Mouse (Mus musculus): ENCODE data around the gene Eftud2. TPM values are rescaled to one million over a fixed set of nuclear protein-coding genes. Genes with fewer than 3 reads are reported as not detected.
A peak's percentile ranks its signal among the peaks of the same experiment; 100 is the strongest.

Eftud2 gene
- polyA plus RNA-seq, 1 experiment from 2014 or later, result 121 TPM

- Histone ChIP-seq H3K27me3 (replicated peaks) (no peaks in the 10 kb centered on the region), H3K4me1 (peaks cover 14% of the 10 kb centered on the region), H3K9me3 (replicated peaks) (no peaks in the 10 kb centered on the region), H3K4me3 (replicated peaks) (no peak overlapping the region), H3K4me2 (no peak overlapping the region), H3K27ac (replicated peaks) (no peak overlapping the region), H3K9ac (replicated peaks) (no peak overlapping the region), H3K36me3 (peaks cover 52% of the 10 kb centered on the region)
- WGBS, result 88% methylated on average over 7 of the region's 7 CpGs
- ATAC-seq (ENCODE audit: low FRiP score), result no peak
These were observed 5.9 kb downstream of the Eftud2 start for GRCm38 (mm10) chr11:102874801-102875334.

DNA sequence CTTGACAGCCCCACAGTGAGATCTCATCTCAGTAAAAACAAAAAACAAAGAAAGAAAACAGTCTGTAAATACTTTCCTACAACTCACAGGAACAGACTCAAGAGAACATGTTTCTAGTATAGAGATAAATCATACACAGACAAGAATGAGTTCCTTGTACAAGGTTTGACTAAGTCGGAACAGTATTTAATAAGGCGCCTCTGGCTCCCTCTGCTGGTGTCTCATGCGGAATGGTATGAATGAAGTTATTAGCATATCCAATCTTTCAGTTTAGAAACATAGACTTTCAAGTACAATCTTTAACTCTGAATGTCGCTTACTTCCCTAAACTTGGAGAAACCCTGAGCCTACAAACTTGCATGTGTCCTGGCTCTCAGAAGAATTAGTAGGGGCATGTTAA, 16.5 kb downstream of the Eftud2 start:
- no peaks in the 10 kb centered on the region for H3K9me3 ChIP-seq (replicated peaks)
- H3K4me2 ChIP-seq, result no peak overlapping the region
- WGBS, result 47% methylated on average over 4 of the region's 4 CpGs
- H3K27me3 ChIP-seq (replicated peaks), result no peaks in the 10 kb centered on the region
- no peak overlapping the region for H3K27ac ChIP-seq (replicated peaks)
- no peak overlapping the region for H3K4me3 ChIP-seq (replicated peaks)
- no peak overlapping the region for H3K9ac ChIP-seq (replicated peaks)
- peaks cover 85% of the 10 kb centered on the region for H3K36me3 ChIP-seq
- no peak for ATAC-seq (ENCODE audit: low FRiP score)
- no peaks in the 10 kb centered on the region for H3K4me1 ChIP-seq

GRCm38 (mm10) chr11:102859933-102860332, 20.9 kb downstream of the Eftud2 start:
- Histone ChIP-seq H3K36me3 (peaks cover 87% of the 10 kb centered on the region), H3K27ac (replicated peaks) (no peak overlapping the region), H3K9ac (replicated peaks) (no peak overlapping the region), H3K4me1 (no peaks in the 10 kb centered on the region), H3K27me3 (replicated peaks) (no peaks in the 10 kb centered on the region), H3K4me2 (no peak overlapping the region), H3K4me3 (replicated peaks) (no peak overlapping the region), H3K9me3 (replicated peaks) (no peaks in the 10 kb centered on the region)
- WGBS, result 87% methylated on average over 8 of the region's 8 CpGs
- no peak for ATAC-seq (ENCODE audit: low FRiP score)

GRCm38 (mm10) chr11:102858951-102859350, 21.8 kb downstream of the Eftud2 start:
- no peak for ATAC-seq (ENCODE audit: low FRiP score)
- Histone ChIP-seq H3K36me3 (peaks cover 90% of the 10 kb centered on the region), H3K4me2 (no peak overlapping the region), H3K4me3 (replicated peaks) (no peak overlapping the region), H3K9me3 (replicated peaks) (no peaks in the 10 kb centered on the region), H3K27ac (replicated peaks) (peak overlapping the region; percentile 37; the same call in 1 of the 2 replicates), H3K4me1 (no peaks in the 10 kb centered on the region), H3K9ac (replicated peaks) (no peak overlapping the region), H3K27me3 (replicated peaks) (no peaks in the 10 kb centered on the region)
- WGBS, result 71% methylated on average over 11 of the region's 11 CpGs

DNA sequence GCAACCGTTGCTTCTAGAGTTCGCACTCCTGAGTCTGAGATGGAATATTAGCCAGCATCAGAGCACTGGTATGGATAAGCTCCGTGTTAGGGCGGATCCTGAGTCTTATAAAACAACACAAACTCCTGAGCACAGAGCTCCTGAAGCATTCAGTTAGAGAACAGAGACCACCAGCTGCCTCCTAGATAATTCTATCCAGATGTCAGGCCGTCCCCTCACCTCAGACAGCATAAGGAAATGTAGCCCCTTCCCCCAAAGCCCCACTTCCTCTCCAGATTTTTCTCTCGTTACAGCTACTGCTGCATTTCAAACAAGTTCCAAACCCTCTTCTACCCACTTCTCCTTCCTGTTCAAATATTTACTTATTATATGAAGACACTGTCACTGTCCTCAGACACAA, 24.8 kb downstream of the Eftud2 start:
- H3K9ac ChIP-seq (replicated peaks), result no peak overlapping the region
- no peaks in the 10 kb centered on the region for H3K4me1 ChIP-seq
- H3K27ac ChIP-seq (replicated peaks), result no peak overlapping the region
- WGBS, result 89% methylated on average over 6 of the region's 6 CpGs
- no peak overlapping the region for H3K4me2 ChIP-seq
- no peak overlapping the region for H3K4me3 ChIP-seq (replicated peaks)
- peaks cover 92% of the 10 kb centered on the region for H3K36me3 ChIP-seq
- ATAC-seq (ENCODE audit: low FRiP score), result no peak
- H3K27me3 ChIP-seq (replicated peaks), result no peaks in the 10 kb centered on the region
- H3K9me3 ChIP-seq (replicated peaks), result no peaks in the 10 kb centered on the region

- Histone ChIP-seq H3K9ac (replicated peaks) (no peak overlapping the region), H3K4me2 (no peak overlapping the region), H3K36me3 (peaks cover 92% of the 10 kb centered on the region), H3K27me3 (replicated peaks) (no peaks in the 10 kb centered on the region), H3K4me3 (replicated peaks) (no peak overlapping the region), H3K27ac (replicated peaks) (no peak overlapping the region), H3K4me1 (no peaks in the 10 kb centered on the region), H3K9me3 (replicated peaks) (no peaks in the 10 kb centered on the region)
- ATAC-seq (ENCODE audit: low FRiP score), result no peak
These were observed 27.0 kb downstream of the Eftud2 start for GRCm38 (mm10) chr11:102853760-102854159.

DNA sequence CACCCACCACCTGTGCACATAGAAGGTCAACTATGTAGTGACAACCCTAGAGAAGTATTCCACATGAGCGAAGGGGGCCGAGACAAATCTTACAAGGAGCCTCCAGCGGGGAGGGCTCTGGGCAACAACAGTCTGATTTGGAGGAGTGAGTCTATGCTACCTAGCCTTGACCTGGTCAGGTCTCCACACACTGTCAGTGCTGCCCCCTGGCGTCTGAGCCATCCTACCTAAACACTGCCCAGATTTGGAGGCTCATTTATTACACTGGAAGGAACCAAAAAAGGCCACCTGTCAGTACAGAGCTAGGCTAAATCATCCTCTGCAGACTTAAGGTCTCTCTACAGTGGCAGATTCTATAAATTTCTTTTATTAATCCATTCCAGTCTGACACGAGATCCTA, 28.9 kb downstream of the Eftud2 start:
- no peaks in the 10 kb centered on the region for H3K4me1 ChIP-seq
- peaks cover 92% of the 10 kb centered on the region for H3K36me3 ChIP-seq
- H3K27ac ChIP-seq (replicated peaks), result no peak overlapping the region
- no peak overlapping the region for H3K4me2 ChIP-seq
- H3K27me3 ChIP-seq (replicated peaks), result no peaks in the 10 kb centered on the region
- H3K9me3 ChIP-seq (replicated peaks), result no peaks in the 10 kb centered on the region
- ATAC-seq (ENCODE audit: low FRiP score), result no peak
- WGBS, result 68% methylated on average over 5 of the region's 5 CpGs
- no peak overlapping the region for H3K9ac ChIP-seq (replicated peaks)
- H3K4me3 ChIP-seq (replicated peaks), result no peak overlapping the region

- Histone ChIP-seq H3K27me3 (replicated peaks) (no peaks in the 10 kb centered on the region), H3K36me3 (peaks cover 98% of the 10 kb centered on the region), H3K9ac (replicated peaks) (no peak overlapping the region), H3K9me3 (replicated peaks) (no peaks in the 10 kb centered on the region), H3K4me2 (no peak overlapping the region), H3K4me1 (no peaks in the 10 kb centered on the region), H3K27ac (replicated peaks) (no peak overlapping the region), H3K4me3 (replicated peaks) (no peak overlapping the region)
- 94% methylated on average over 10 of the region's 10 CpGs for WGBS
- no peak for ATAC-seq (ENCODE audit: low FRiP score)
These were observed 34.9 kb downstream of the Eftud2 start for GRCm38 (mm10) chr11:102845926-102846325.

DNA sequence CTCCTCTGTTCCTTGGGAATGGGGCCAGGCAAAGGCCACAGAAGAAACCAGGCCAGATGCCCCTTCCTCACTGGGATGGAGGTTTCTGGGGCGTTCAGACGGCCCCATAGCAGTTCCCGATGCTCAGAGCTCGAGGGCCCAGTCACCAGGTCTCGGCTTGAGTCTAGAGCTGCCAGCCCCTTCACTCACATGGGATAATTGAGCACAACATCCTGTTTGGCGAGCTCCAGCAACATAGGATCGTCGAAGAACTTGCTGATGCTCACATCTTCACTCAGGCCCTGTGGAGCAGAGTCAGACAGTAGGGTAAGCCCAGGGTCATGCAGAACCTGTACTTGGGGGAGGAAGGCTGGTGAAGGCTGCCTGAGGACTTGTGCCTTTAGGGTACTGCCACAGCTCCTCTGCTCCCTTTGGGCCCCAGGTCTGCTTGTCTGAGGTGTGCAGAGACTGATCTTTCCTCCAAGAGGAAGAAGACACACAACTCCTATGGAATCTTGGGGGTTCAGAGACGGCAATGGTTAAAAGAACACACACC, 42.1 kb downstream of the Eftud2 start:
- no peaks in the 10 kb centered on the region for H3K9me3 ChIP-seq (replicated peaks)
- H3K36me3 ChIP-seq, result peaks cover 66% of the 10 kb centered on the region
- no peaks in the 10 kb centered on the region for H3K27me3 ChIP-seq (replicated peaks)
- H3K4me1 ChIP-seq, result no peaks in the 10 kb centered on the region
- H3K4me3 ChIP-seq (replicated peaks), result no peak overlapping the region
- 89% methylated on average over 9 of the region's 9 CpGs for WGBS
- no peak overlapping the region for H3K4me2 ChIP-seq
- no peak for ATAC-seq (ENCODE audit: low FRiP score)
- H3K27ac ChIP-seq (replicated peaks), result no peak overlapping the region
- H3K9ac ChIP-seq (replicated peaks), result no peak overlapping the region

GRCm38 (mm10) chr11:102838126-102838525, 42.7 kb downstream of the Eftud2 start:
- ATAC-seq (ENCODE audit: low FRiP score), result no peak
- peaks cover 60% of the 10 kb centered on the region for H3K36me3 ChIP-seq
- H3K4me3 ChIP-seq (replicated peaks), result no peak overlapping the region
- no peaks in the 10 kb centered on the region for H3K4me1 ChIP-seq
- no peaks in the 10 kb centered on the region for H3K27me3 ChIP-seq (replicated peaks)
- 76% methylated on average over 2 of the region's 2 CpGs for WGBS
- H3K27ac ChIP-seq (replicated peaks), result no peak overlapping the region
- H3K9me3 ChIP-seq (replicated peaks), result no peaks in the 10 kb centered on the region
- no peak overlapping the region for H3K9ac ChIP-seq (replicated peaks)
- no peak overlapping the region for H3K4me2 ChIP-seq

DNA sequence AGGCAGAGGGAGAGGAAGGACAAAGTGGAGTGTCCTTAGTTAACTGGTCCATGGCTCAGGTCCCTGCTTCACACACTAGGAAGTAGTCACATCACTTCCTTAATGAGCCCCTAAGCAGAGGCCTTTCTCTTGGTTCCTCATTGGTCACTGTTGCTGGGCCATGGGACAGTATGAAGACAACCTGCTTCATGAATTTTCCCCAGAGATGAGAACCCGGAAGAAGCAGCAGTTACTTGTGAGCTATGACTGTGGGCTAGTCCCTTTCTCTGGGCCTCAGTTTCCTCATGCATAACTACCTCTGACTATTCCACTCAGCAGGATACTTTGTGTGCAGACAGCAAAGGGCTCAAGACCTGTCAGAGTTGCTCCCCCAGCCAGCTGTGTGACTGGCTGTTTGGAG, 43.4 kb downstream of the Eftud2 start:
- Histone ChIP-seq H3K27me3 (replicated peaks) (no peaks in the 10 kb centered on the region), H3K4me1 (no peaks in the 10 kb centered on the region), H3K4me2 (no peak overlapping the region), H3K27ac (replicated peaks) (no peak overlapping the region), H3K9me3 (replicated peaks) (no peaks in the 10 kb centered on the region), H3K36me3 (peaks cover 53% of the 10 kb centered on the region), H3K4me3 (replicated peaks) (no peak overlapping the region), H3K9ac (replicated peaks) (no peak overlapping the region)
- ATAC-seq (ENCODE audit: low FRiP score), result no peak
- WGBS, result 100% methylated on average over 1 of the region's 1 CpGs

DNA sequence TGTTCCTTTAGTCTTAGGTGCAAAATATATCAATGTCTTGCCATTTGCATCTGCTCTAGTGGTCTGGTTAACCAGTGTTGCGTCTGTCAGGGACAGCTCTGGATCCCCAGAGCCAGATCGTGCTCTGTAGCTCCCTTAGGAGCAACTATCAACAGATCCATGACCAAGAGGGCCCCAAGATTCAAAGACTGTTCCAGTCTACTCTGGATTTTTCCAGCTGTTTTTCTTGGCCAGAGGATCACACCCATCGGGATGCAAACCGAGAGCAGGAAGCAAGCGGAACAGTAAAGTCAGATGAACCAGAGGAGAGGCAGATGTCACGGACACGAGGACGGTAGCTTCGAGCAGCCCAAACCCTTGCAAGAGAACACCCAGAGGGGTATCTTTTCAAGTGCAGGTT, 44.6 kb downstream of the Eftud2 start:
- H3K27me3 ChIP-seq (replicated peaks), result no peaks in the 10 kb centered on the region
- 89% methylated on average over 9 of the region's 9 CpGs for WGBS
- ATAC-seq (ENCODE audit: low FRiP score), result no peak
- no peaks in the 10 kb centered on the region for H3K4me1 ChIP-seq
- H3K9ac ChIP-seq (replicated peaks), result no peak overlapping the region
- H3K36me3 ChIP-seq, result peaks cover 43% of the 10 kb centered on the region
- no peak overlapping the region for H3K4me2 ChIP-seq
- H3K9me3 ChIP-seq (replicated peaks), result no peaks in the 10 kb centered on the region
- no peak overlapping the region for H3K27ac ChIP-seq (replicated peaks)
- H3K4me3 ChIP-seq (replicated peaks), result no peak overlapping the region

- Histone ChIP-seq H3K36me3 (peaks cover 38% of the 10 kb centered on the region), H3K27ac (replicated peaks) (no peak within 1 kb of the TSS), H3K27me3 (replicated peaks) (no peaks in the 10 kb centered on the region), H3K4me2 (no peak within 1 kb of the TSS), H3K9me3 (replicated peaks) (no peaks in the 10 kb centered on the region), H3K9ac (replicated peaks) (no peak within 1 kb of the TSS), H3K4me1 (no peaks in the 10 kb centered on the region), H3K4me3 (replicated peaks) (no peak within 1 kb of the TSS)
- 83% methylated on average over 4 of the region's 4 CpGs for WGBS
- no peak for ATAC-seq (ENCODE audit: low FRiP score)
These were observed 45.2 kb downstream of the Eftud2 start, which contains the start of gene Higd1b for GRCm38 (mm10) chr11:102835549-102835948. Gene Higd1b, plus strand, starts transcription at chr11:102835849.

Measured in neural tube, embryonic 15.5 days (tissue).